Mouse (Mus musculus) liver, embryonic 14 days (tissue): ENCODE results near the gene Nop16. TPM values are rescaled to one million over a fixed set of nuclear protein-coding genes. Genes with fewer than 3 reads are reported as not detected.

Experiments
- polyA plus RNA-seq: library from polyadenylated mRNA; depleted of rRNA; stranded (reverse); fragments of >200 nt; gene quantifications from 2 replicates; pipeline ENCODE4 v1.2.3, GENCODE M21; 2012; rRNA removed

The Nop16 gene
- polyA plus RNA-seq, result 28.1 and 29.1 TPM in 2 replicates

GRCm38 (mm10) chr13:54589996-54590951 lies at the start of gene Nop16, which contains the start of gene Higd2a:
Gene Nop16, minus strand, starts transcription at chr13:54590090.
Gene Higd2a, plus strand, starts transcription at chr13:54590207.

DNA sequence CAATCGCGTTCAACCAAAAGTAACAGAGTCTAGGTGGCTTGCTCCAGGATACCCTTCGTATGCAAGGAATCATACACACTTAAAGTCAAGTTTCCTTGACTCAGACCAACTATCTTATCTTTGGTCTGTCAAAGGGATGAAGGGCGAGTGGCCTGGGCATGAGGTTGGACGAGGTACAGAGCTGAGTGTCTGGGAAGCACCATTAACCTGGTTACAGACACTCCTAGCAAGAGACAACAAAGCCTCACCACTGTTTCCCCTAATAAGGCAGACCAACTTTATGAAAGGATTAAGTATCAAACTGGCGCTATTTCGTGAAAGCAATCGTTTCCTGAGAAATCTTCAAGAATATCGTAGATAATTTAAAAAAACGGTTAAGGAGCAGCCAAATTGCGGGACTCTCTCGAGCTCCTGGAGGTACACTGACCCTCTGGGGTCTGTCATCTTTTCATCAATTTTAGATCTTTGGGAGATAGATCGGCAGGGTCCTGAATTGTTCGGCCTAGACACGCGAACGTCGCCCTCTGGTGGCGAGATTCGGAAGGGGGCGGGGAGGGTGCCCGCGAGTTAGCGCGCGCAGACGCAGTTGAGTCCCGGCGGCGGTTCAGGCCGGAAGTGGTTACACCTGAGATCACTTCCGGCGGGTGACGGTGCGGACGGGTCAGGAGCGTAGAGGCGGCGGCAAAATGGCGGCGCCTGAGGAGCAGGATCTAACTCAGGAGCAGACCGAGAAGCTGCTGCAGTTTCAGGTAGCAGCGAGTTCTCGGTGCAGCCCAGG lies 31.5 kb upstream of the Nop16 start, which contains the start of gene Faf2:
Gene Faf2 (plus strand): TSS at position 630 of the 778 bp plus-strand sequence.

GRCm38 (mm10) chr13:54610972-54611754 lies 21.3 kb upstream of the Nop16 start, which contains the start of gene Cltb:
Gene Cltb, minus strand, starts transcription at chr13:54611344.

DNA sequence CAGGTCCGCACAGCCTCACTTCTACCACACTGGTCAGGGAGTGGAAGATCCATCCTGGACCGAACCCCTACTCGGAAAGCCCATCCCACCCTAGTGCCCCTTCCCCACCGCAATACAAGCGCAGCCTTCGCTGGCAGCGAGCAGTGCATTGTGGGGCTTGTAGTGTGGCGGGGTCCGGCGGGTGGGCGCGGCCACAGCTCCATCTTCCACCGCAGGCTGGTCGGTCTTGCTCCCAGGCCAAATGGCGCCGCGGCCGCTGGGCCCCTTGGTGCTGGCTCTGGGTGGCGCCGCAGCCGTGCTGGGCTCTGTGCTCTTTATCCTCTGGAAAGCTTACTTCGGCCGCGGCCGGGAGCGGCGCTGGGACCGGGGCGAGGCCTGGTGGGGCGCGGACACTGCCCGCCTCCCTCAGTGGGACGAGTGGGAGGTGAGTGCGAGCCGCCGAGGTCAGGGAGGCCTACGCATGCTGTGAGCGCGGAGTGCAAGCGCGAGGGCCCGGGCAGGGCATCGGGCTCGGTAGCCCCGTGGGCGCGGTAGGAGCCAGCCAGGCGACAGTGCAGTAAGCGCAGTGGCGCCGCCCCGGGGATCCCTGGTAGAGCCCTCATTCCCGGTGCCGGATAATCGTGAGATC lies 14.9 kb downstream of the Nop16 start, which contains the start of gene Arl10:
Gene Arl10 (plus strand): TSS at position 162 of the 628 bp plus-strand sequence.

GRCm38 (mm10) chr13:54565201-54565581 lies 24.7 kb downstream of the Nop16 start, which contains the start of gene 4833439L19Rik:
Gene 4833439L19Rik, minus strand, starts transcription at chr13:54565435.

Other genes starting within 250 kb of the Nop16 start
- 0.40 and 0.45 TPM in 2 replicates for gene Cplx2, start 218.7 kb downstream of the Nop16 start, polyA plus RNA-seq
- gene Thoc3, start 121.2 kb downstream of the Nop16 start, polyA plus RNA-seq, result 16.1 and 16.2 TPM in 2 replicates
- gene Simc1, start 86.3 kb downstream of the Nop16 start, polyA plus RNA-seq, result 2.7 and 3.2 TPM in 2 replicates
- 20.1 and 23.4 TPM in 2 replicates for gene 4833439L19Rik, start 24.7 kb downstream of the Nop16 start, polyA plus RNA-seq
- 4.6 and 6.1 TPM in 2 replicates for gene Arl10, start 15.1 kb downstream of the Nop16 start, polyA plus RNA-seq
- 40.8 and 55.3 TPM in 2 replicates for gene Higd2a, start 117 bp upstream of the Nop16 start, polyA plus RNA-seq
- 14.4 and 15.5 TPM in 2 replicates for gene Cltb, start 21.3 kb upstream of the Nop16 start, polyA plus RNA-seq
- gene Faf2, start 31.7 kb upstream of the Nop16 start, polyA plus RNA-seq, result 11.7 and 11.8 TPM in 2 replicates
- 21.2 and 27.7 TPM in 2 replicates for gene Rnf44, start 103.8 kb upstream of the Nop16 start, polyA plus RNA-seq
- 6.0 and 6.7 TPM in 2 replicates for gene Cdhr2, start 111.4 kb upstream of the Nop16 start, polyA plus RNA-seq
- 0.02 and 0.06 TPM in 2 replicates for gene Gprin1, start 159.8 kb upstream of the Nop16 start, polyA plus RNA-seq
- not detected in 2 replicates for gene Sncb, start 176.5 kb upstream of the Nop16 start, polyA plus RNA-seq
- gene Eif4e1b, start 193.9 kb upstream of the Nop16 start, polyA plus RNA-seq, result not detected in 2 replicates
- 0.43 and 0.44 TPM in 2 replicates for gene Tspan17, start 199.3 kb upstream of the Nop16 start, polyA plus RNA-seq